Mouse (Mus musculus) bone marrow, adult 2 months (tissue): Measurements from ENCODE around the gene Fam185a. TPM values are rescaled to one million over a fixed set of nuclear protein-coding genes. Genes with fewer than 3 reads are reported as not detected.

ENCODE experiments used
- H3K27ac ChIP-seq: fragments of 200-500 bp; 2 replicates; pipeline ENCODE4 v1.5.1; 2012; ENCODE audit warnings: low read depth, mild to moderate bottlenecking, control low read depth, inconsistent platforms, low read length; ENCODE audit not compliant: control insufficient read depth, poor library complexity, insufficient read depth
- H3K4me1 ChIP-seq: fragments of 200-500 bp; 2 replicates; pipeline ENCODE4 v1.6.1; 2011; ENCODE audit warnings: low read length; ENCODE audit not compliant: control insufficient read depth, insufficient read depth
- H3K4me3 ChIP-seq: fragments of 200-500 bp; replicated peaks from 2 replicates; pipeline ENCODE3; 2011; ENCODE audit warnings: mild to moderate bottlenecking, low read depth, low read length, control low read depth; ENCODE audit not compliant: control insufficient read depth
- CTCF ChIP-seq: fragments of 200-500 bp; IDR thresholded peaks from 2 replicates; pipeline ENCODE4 v1.5.1; 2011; ENCODE audit warnings: low read length, control low read depth; ENCODE audit not compliant: control insufficient read depth, insufficient read depth
- POLR2A ChIP-seq: fragments of 200-500 bp; IDR thresholded peaks from 2 replicates; pipeline ENCODE4 v1.6.1; 2011; ENCODE audit warnings: low read depth, mild to moderate bottlenecking, control low read depth, low read length, borderline replicate concordance; ENCODE audit not compliant: control insufficient read depth
- WGBS: fragments of 180-500 bp; shearing (Covaris S2); methylation state at CpG from one replicate; pipeline ENCODE4 v1.1.7; 2018; 5-methylcytosine and 5-hydroxymethylcytosine counted together
- polyA plus RNA-seq: library from polyadenylated mRNA; stranded (reverse); fragments of >200 nt; gene quantifications from 2 replicates; pipeline ENCODE4 v1.2.4, GENCODE M21; 2011; ENCODE audit warnings: low replicate concordance; ENCODE audit not compliant: missing spikeins, insufficient read depth, insufficient read length

Fam185a gene
- polyA plus RNA-seq, 1 experiment, result 4.6 TPM

GRCm38 (mm10) chr5:21526835-21527485, 102.2 kb downstream of the Fam185a start:
- no peaks in the 10 kb centered on the region for H3K4me1 ChIP-seq
- no peak overlapping the region for H3K27ac ChIP-seq
- H3K4me3 ChIP-seq, result no peak overlapping the region
- TF ChIP-seq POLR2A, result no peak
- TF ChIP-seq CTCF, result no peak
- 83% methylated on average over 11 of the region's 11 CpGs for WGBS

GRCm38 (mm10) chr5:21527488-21527911, 102.7 kb downstream of the Fam185a start:
- Histone ChIP-seq H3K27ac (no peak overlapping the region), H3K4me3 (no peak overlapping the region), H3K4me1 (no peaks in the 10 kb centered on the region)
- 49% methylated on average over 4 of the region's 4 CpGs for WGBS
- TF ChIP-seq CTCF (no peak), POLR2A (no peak)

GRCm38 (mm10) chr5:21528068-21528842, 103.5 kb downstream of the Fam185a start:
- Histone ChIP-seq H3K4me1 (no peaks in the 10 kb centered on the region), H3K4me3 (no peak overlapping the region), H3K27ac (no peak overlapping the region)
- TF ChIP-seq CTCF, result no peak
- TF ChIP-seq POLR2A, result no peak
- 61% methylated on average over 15 of the region's 15 CpGs for WGBS

- WGBS, result 68% methylated on average over 8 of the region's 8 CpGs
- Histone ChIP-seq H3K4me1 (no peaks in the 10 kb centered on the region), H3K4me3 (no peak overlapping the region), H3K27ac (no peak overlapping the region)
- TF ChIP-seq POLR2A (no peak), CTCF (no peak)
Observed at GRCm38 (mm10) chr5:21529110-21529720, 104.5 kb downstream of the Fam185a start.

Other genes starting within 250 kb of the Fam185a start
- 9.4 and 16.2 TPM in 2 replicates for gene Gsap, start 238.7 kb upstream of the Fam185a start, polyA plus RNA-seq
- 1.7 and 5.3 TPM in 2 replicates for gene Fgl2, start 52.3 kb upstream of the Fam185a start, polyA plus RNA-seq
- gene Ccdc146, start 281 bp upstream of the Fam185a start, polyA plus RNA-seq, result not detected in 2 replicates
- 2.7 TPM in 1 of 2 replicates, not detected in the other for gene Lrrc17, start 118.6 kb downstream of the Fam185a start, polyA plus RNA-seq
- gene Fbxl13, start 220.7 kb downstream of the Fam185a start, polyA plus RNA-seq, result not detected in 2 replicates
- gene Armc10, start 220.9 kb downstream of the Fam185a start, polyA plus RNA-seq, result 10.2 and 12.9 TPM in 2 replicates